Mouse (Mus musculus) bone marrow macrophage, adult 2 months (primary cell): ENCODE data around the gene Fam234b.

Experiments used
- CTCF ChIP-seq: IDR thresholded peaks from 2 replicates; pipeline ENCODE4 v1.5.1; 2012; ENCODE audit warnings: low read depth, mild to moderate bottlenecking, low read length, moderate library complexity
- POLR2A ChIP-seq: IDR thresholded peaks from 2 replicates; pipeline ENCODE4 v1.6.1; 2012; ENCODE audit warnings: mild to moderate bottlenecking, low read depth, low read length, borderline replicate concordance

- TF ChIP-seq POLR2A (no peak), CTCF (no peak)
Observed at GRCm38 (mm10) chr6:135157496-135157895, 40.3 kb upstream of the Fam234b start.
